Comparison of ENCODE assay signal across 21 mouse cellular contexts in genomic region chr2:125925081-125925480, GRCm38 (mm10).
DNase-seq lines count a peak whose midpoint lies in the region; ATAC-seq lines count a peak whose summit lies in the region.
"Had no signal": no experiment of that assay in that cellular context is flagged by ENCODE, and none has a peak within 500 bp of the region (broad histone marks: within the 10 kb centered on the region; RNA-seq: fewer than 3 reads in every experiment).

No protein-coding gene starts in this region.

- no peak for ATAC-seq in megakaryocyte progenitor cell, adult 5-6 weeks (replicated peaks; ENCODE audit: poor library complexity)
- ATAC-seq: forebrain, embryonic 13.5 days; forebrain, embryonic 16.5 days; hindbrain, postnatal 0 days; inflammation-experienced regulatory T-cells, adult 6 months; intestine, postnatal 0 days had no signal

- DNase-seq in adrenal gland, postnatal 10 days, result peak; percentile 19
- no peak for DNase-seq in adrenal gland, postnatal 36 days
- DNase-seq in 3T3-L1 (ENCODE audit: low read depth, low spot score) (peak; percentile 79), MN1 (ENCODE audit: low spot score) (peak; percentile 28)
- DNase-seq in cerebellum, postnatal 36 days, result no peak
- DNase-seq: cerebellum, adult 11 months; cerebellum, adult 2 months; cerebellum, adult 9-11 months; cerebellum, postnatal 25 days; embryo, embryonic 11 days; gastrocnemius, postnatal 14 days; heart, adult 18-20 months; heart, postnatal 10 days; heart, postnatal 36 days; kidney, adult 2 months had no signal

Comparison
In these comparisons a context has a peak if more than half of its experiments do, and no peak if none do; other contexts are left out.
1. DNase-seq: peak in adrenal gland, postnatal 10 days (single experiment), 3T3-L1 (single experiment) and MN1 (single experiment); none in adrenal gland, postnatal 36 days (0 of 2) and cerebellum, postnatal 36 days (0 of 2).